Mouse (Mus musculus) stomach, postnatal 0 days (tissue): ENCODE results near the gene Slc24a4. TPM values are rescaled to one million over a fixed set of nuclear protein-coding genes. Genes with fewer than 3 reads are reported as not detected.

Experiments used
- ATAC-seq: fragments of 200-750 bp; cut with Nextera tagmentation; 2 replicates; pipeline ENCODE4 v1.8.0; 2017; ENCODE audit not compliant: low FRiP score, low TSS enrichment
- DNase-seq: peaks from one replicate; pipeline ENCODE4 v3.0.0-alpha.2; 2016; ENCODE audit warnings: low spot score
- H3K27ac ChIP-seq: fragments of 300-500 bp; sonication (generic); replicated peaks from 2 replicates; pipeline ENCODE4 v1.5.1; 2014; ENCODE audit warnings: mild to moderate bottlenecking, control low read depth
- H3K27me3 ChIP-seq: fragments of 300-500 bp; sonication (generic); 2 replicates; pipeline ENCODE4 v1.6.1; 2014; ENCODE audit warnings: low read length; ENCODE audit not compliant: control insufficient read depth, insufficient read depth
- H3K36me3 ChIP-seq: fragments of 300-500 bp; sonication (generic); 2 replicates; pipeline ENCODE4 v1.6.1; 2014; ENCODE audit warnings: low read length, mixed read lengths; ENCODE audit not compliant: control insufficient read depth, insufficient read depth
- H3K4me1 ChIP-seq: fragments of 300-500 bp; sonication (generic); replicated peaks from 2 replicates; pipeline ENCODE4 v1.6.1; 2014; ENCODE audit warnings: antibody characterized with exemption; ENCODE audit not compliant: control insufficient read depth, insufficient read depth
- H3K4me2 ChIP-seq: fragments of 300-500 bp; sonication (generic); replicated peaks from 2 replicates; pipeline ENCODE4 v1.6.1; 2014; ENCODE audit warnings: low read depth, mild to moderate bottlenecking, control low read depth, moderate library complexity
- H3K4me3 ChIP-seq: fragments of 300-500 bp; sonication (generic); 2 replicates; pipeline ENCODE4 v1.5.1; 2014; ENCODE audit warnings: low read depth, low read length, control low read depth
- H3K9ac ChIP-seq: fragments of 300-500 bp; sonication (generic); 2 replicates; pipeline ENCODE4 v1.6.1; 2014; ENCODE audit warnings: mild to moderate bottlenecking, low read length, control low read depth, mixed read lengths
- H3K9me3 ChIP-seq: fragments of 300-500 bp; sonication (generic); 2 replicates; pipeline ENCODE4 v1.6.1; 2016; ENCODE audit warnings: low read length; ENCODE audit not compliant: control insufficient read depth
- CTCF ChIP-seq: IDR thresholded peaks from 2 replicates; pipeline ENCODE4 v1.5.1; 2016; ENCODE audit warnings: antibody characterized with exemption, low read depth, mild to moderate bottlenecking, moderate library complexity
- EP300 ChIP-seq: optimal IDR thresholded peaks from 2 replicates; pipeline ENCODE3; 2016; ENCODE audit warnings: antibody characterized with exemption
- WGBS: fragments of 180-500 bp; shearing (Covaris S2); extraction: QIAGEN DNeasy Blood & Tissue Kit; methylation state at CpG from one replicate; pipeline ENCODE4 v1.1.7; 2014; 5-methylcytosine and 5-hydroxymethylcytosine counted together
- polyA plus RNA-seq: library from polyadenylated mRNA; unstranded; fragments of >200 nt; fragmentation: Nextera tagmentation; extraction: Ambion mirVana; gene quantifications from 2 replicates; pipeline ENCODE4 v1.2.1, GENCODE M21; 2015

Gene Slc24a4
- polyA plus RNA-seq, 1 experiment from 2014 or later = 0.28 TPM

- Histone ChIP-seq H3K4me2 (peak overlapping the region; percentile 87), H3K4me1 (no peaks in the 10 kb centered on the region), H3K4me3 (no peak overlapping the region), H3K9ac (no peak overlapping the region), H3K27ac (no peak overlapping the region), H3K9me3 (no peaks in the 10 kb centered on the region), H3K36me3 (no peaks in the 10 kb centered on the region), H3K27me3 (peaks cover 13% of the 10 kb centered on the region; the same call in 1 of the 2 replicates)
- WGBS = 15% methylated on average over 7 of the region's 7 CpGs
- no peak for TF ChIP-seq CTCF
- TF ChIP-seq EP300 = no peak
- DNase-seq (no peak), ATAC-seq (no peak)
Measured at GRCm38 (mm10) chr12:102127601-102128000, 932 bp upstream of the Slc24a4 start.

- Histone ChIP-seq H3K4me2 (peak overlapping the region; percentile 87), H3K9me3 (no peaks in the 10 kb centered on the region), H3K9ac (peak overlapping the region; percentile 35; the same call in 1 of the 2 replicates), H3K4me1 (no peaks in the 10 kb centered on the region), H3K27me3 (peaks cover 13% of the 10 kb centered on the region; the same call in 1 of the 2 replicates), H3K27ac (no peak overlapping the region), H3K36me3 (no peaks in the 10 kb centered on the region), H3K4me3 (peak overlapping the region; percentile 47)
- under 1% methylated on average over 64 of the region's 73 CpGs for WGBS
- TF ChIP-seq CTCF (peak; percentile 54), EP300 (no peak)
- ATAC-seq (peak; percentile 40; the same call in 1 of the 2 replicates), DNase-seq (peak; percentile 49)
Measured at GRCm38 (mm10) chr12:102128791-102129507, 416 bp downstream of the Slc24a4 start.

GRCm38 (mm10) chr12:102129508-102130030, 1.0 kb downstream of the Slc24a4 start:
- H3K27me3 ChIP-seq = peaks cover 13% of the 10 kb centered on the region; the same call in 1 of the 2 replicates
- TF ChIP-seq CTCF (no peak), EP300 (no peak)
- H3K9ac ChIP-seq = no peak overlapping the region
- ATAC-seq = no peak
- H3K27ac ChIP-seq = no peak overlapping the region
- H3K36me3 ChIP-seq = no peaks in the 10 kb centered on the region
- no peaks in the 10 kb centered on the region for H3K9me3 ChIP-seq
- peak overlapping the region; percentile 47 for H3K4me3 ChIP-seq
- H3K4me1 ChIP-seq = no peaks in the 10 kb centered on the region
- peak overlapping the region; percentile 87 for H3K4me2 ChIP-seq
- 2% methylated on average over 13 of the region's 14 CpGs for WGBS
- no peak for DNase-seq

- Histone ChIP-seq H3K4me2 (no peak overlapping the region), H3K36me3 (no peaks in the 10 kb centered on the region), H3K9me3 (no peaks in the 10 kb centered on the region), H3K4me1 (no peaks in the 10 kb centered on the region), H3K27ac (no peak overlapping the region), H3K27me3 (no peaks in the 10 kb centered on the region), H3K9ac (no peak overlapping the region), H3K4me3 (no peak overlapping the region)
- ATAC-seq (no peak), DNase-seq (no peak)
- TF ChIP-seq CTCF (no peak), EP300 (no peak)
- 77% methylated on average over 10 of the region's 10 CpGs for WGBS
Measured at GRCm38 (mm10) chr12:102139710-102140109, 11.2 kb downstream of the Slc24a4 start.

- Histone ChIP-seq H3K27ac (no peak overlapping the region), H3K9ac (no peak overlapping the region), H3K27me3 (no peaks in the 10 kb centered on the region), H3K36me3 (no peaks in the 10 kb centered on the region), H3K4me3 (no peak overlapping the region), H3K4me2 (no peak overlapping the region), H3K4me1 (no peaks in the 10 kb centered on the region), H3K9me3 (no peaks in the 10 kb centered on the region)
- no peak for TF ChIP-seq EP300
- WGBS = 62% methylated on average over 5 of the region's 5 CpGs
- ATAC-seq = no peak
- DNase-seq = no peak
Measured at GRCm38 (mm10) chr12:102141330-102141729, 12.8 kb downstream of the Slc24a4 start.

GRCm38 (mm10) chr12:102147678-102148077, 19.1 kb downstream of the Slc24a4 start:
- H3K4me2 ChIP-seq = no peak overlapping the region
- H3K27ac ChIP-seq = no peak overlapping the region
- no peaks in the 10 kb centered on the region for H3K27me3 ChIP-seq
- H3K9ac ChIP-seq = no peak overlapping the region
- H3K4me3 ChIP-seq = no peak overlapping the region
- ATAC-seq (no peak), DNase-seq (no peak)
- TF ChIP-seq CTCF (no peak), EP300 (no peak)
- WGBS = 61% methylated on average over 4 of the region's 4 CpGs
- no peaks in the 10 kb centered on the region for H3K36me3 ChIP-seq
- no peaks in the 10 kb centered on the region for H3K9me3 ChIP-seq
- H3K4me1 ChIP-seq = no peaks in the 10 kb centered on the region
